Mouse (Mus musculus) left cerebral cortex, adult 18-20 months (tissue): ENCODE data around the gene Gm10762. TPM values are rescaled to one million over a fixed set of nuclear protein-coding genes. Genes with fewer than 3 reads are reported as not detected.
"Not testable (repeated sequence)": the region's sequence is repeated elsewhere in the genome, so short reads cannot be mapped to it uniquely, and the experiment has no call there.

ENCODE experiments used
- DNase-seq, 2 experiments: peaks; one replicate each; pipeline ENCODE4 v3.0.0; 2021 to 2022; ENCODE audit warnings: low spot score in 2 of 2, mixed read lengths in 1 of 2
- long read RNA-seq, 2 experiments: library from polyadenylated mRNA; stranded (forward); transcript quantifications; one replicate each; pipeline ENCODE4 v2.0.0; 2021
- total RNA-seq, 2 experiments: library from RNA; stranded (reverse); gene quantifications; 2 replicates each; pipeline ENCODE4 v1.2.3; 2021

The Gm10762 gene
- 1 to 10 TPM; 3.4 TPM for total RNA-seq
- long read RNA-seq, experiment 1, transcript Gm10762-201 (1 exons, 1,133 nt) = major isoform, 5 of 5 reads
- long read RNA-seq, experiment 1, partial matches to known transcripts = 0 of 5 reads
- long read RNA-seq, experiment 1, other reads (novel, unspliced or antisense) = 0 of 5 reads
- long read RNA-seq, experiment 2, transcript Gm10762-201 (1 exons, 1,133 nt) = major isoform, 6 of 6 reads
- long read RNA-seq, experiment 2, partial matches to known transcripts = 0 of 6 reads
- long read RNA-seq, experiment 2, other reads (novel, unspliced or antisense) = 0 of 6 reads

- peak; percentile 55 to 64 for DNase-seq
Measured at GRCm38 (mm10) chr2:128967661-128968441, at the start of gene Gm10762. Gm10762 (minus strand) TSS chr2:128967725.

- DNase-seq = not testable (repeated sequence)
Measured at GRCm38 (mm10) chr2:129008867-129009266, 41.3 kb upstream of the Gm10762 start.

GRCm38 (mm10) chr2:129006194-129006749 lies 38.7 kb upstream of the Gm10762 start:
- no peak for DNase-seq

GRCm38 (mm10) chr2:129004872-129005271 lies 37.3 kb upstream of the Gm10762 start:
- no peak for DNase-seq

- peak in 1 of 2 experiments; percentile 10 for DNase-seq
Measured at GRCm38 (mm10) chr2:128984746-128985145, 17.2 kb upstream of the Gm10762 start.

- DNase-seq = no peak
Measured at GRCm38 (mm10) chr2:128975572-128975971, 8.0 kb upstream of the Gm10762 start.

GRCm38 (mm10) chr2:128972301-128972700 lies 4.8 kb upstream of the Gm10762 start:
- no peak for DNase-seq

- DNase-seq = no peak
Measured at GRCm38 (mm10) chr2:128968475-128969083, 1.1 kb upstream of the Gm10762 start.

GRCm38 (mm10) chr2:128966641-128967580 lies 614 bp downstream of the Gm10762 start, which contains the start of gene Zc3h6:
Zc3h6 (plus strand) TSS chr2:128967402.
- DNase-seq = peak; percentile 98 to 100

- no peak for DNase-seq
Measured at GRCm38 (mm10) chr2:128966236-128966635, 1.3 kb downstream of the Gm10762 start.

GRCm38 (mm10) chr2:128965505-128966105 lies 1.9 kb downstream of the Gm10762 start:
- DNase-seq = no peak

GRCm38 (mm10) chr2:128954186-128954585 lies 13.3 kb downstream of the Gm10762 start:
- no peak for DNase-seq

- DNase-seq = no peak
Measured at GRCm38 (mm10) chr2:128947962-128948588, 19.4 kb downstream of the Gm10762 start.

- DNase-seq = peak; percentile 96 to 98
Measured at GRCm38 (mm10) chr2:128943538-128944528, 23.7 kb downstream of the Gm10762 start, which contains the start of gene Zc3h8. Zc3h8 (minus strand) TSS chr2:128944077.

- no peak for DNase-seq
Measured at GRCm38 (mm10) chr2:128936256-128936655, 31.3 kb downstream of the Gm10762 start.

GRCm38 (mm10) chr2:128930704-128931103 lies 36.8 kb downstream of the Gm10762 start:
- no peak for DNase-seq

GRCm38 (mm10) chr2:128928446-128928845 lies 39.1 kb downstream of the Gm10762 start:
- DNase-seq = peak in 1 of 2 experiments; percentile 27

GRCm38 (mm10) chr2:128924799-128925198 lies 42.7 kb downstream of the Gm10762 start:
- DNase-seq = no peak
